23 mouse cellular contexts compared by ENCODE assay signal in genomic region chr19:23817196-23817595, GRCm38 (mm10). TPM values are rescaled to one million over a fixed set of nuclear protein-coding genes. Genes with fewer than 3 reads are reported as not detected.
DNase-seq lines count a peak whose midpoint lies in the region; ATAC-seq and TF ChIP-seq lines count a peak whose summit lies in the region.
"Had no signal": no experiment of that assay in that cellular context is flagged by ENCODE, and none has a peak within 500 bp of the region (broad histone marks: within the 10 kb centered on the region; RNA-seq: fewer than 3 reads in every experiment).

No protein-coding gene starts in this region.

- peaks cover 5% of the 10 kb centered on the region; the same call in 1 of the 2 replicates for H3K4me1 ChIP-seq in heart, embryonic 12.5 days (replicated peaks)
- H3K4me1 ChIP-seq in hindbrain, embryonic 16.5 days (ENCODE audit: control insufficient read depth, insufficient read depth, low read depth, low read length) = no peaks in the 10 kb centered on the region
- H3K4me1 ChIP-seq in hindbrain, postnatal 0 days (ENCODE audit: insufficient read depth, low read length) = no peaks in the 10 kb centered on the region
- H3K4me1 ChIP-seq: embryonic facial prominence, embryonic 10.5 days; embryonic facial prominence, embryonic 12.5 days; forebrain, embryonic 15.5 days had no signal

- no peak for ATAC-seq in heart, embryonic 12.5 days (ENCODE audit: insufficient number of reproducible peaks, low FRiP score)
- peak; percentile 3; the same call in 1 of the 2 replicates for ATAC-seq in hindbrain, embryonic 16.5 days
- ATAC-seq in hindbrain, postnatal 0 days = no peak; the same call in 1 of the 2 replicates
- ATAC-seq: activated CD4-positive, CD25-positive, alpha-beta regulatory T cell, adult 4 months; forebrain, embryonic 13.5 days; forebrain, embryonic 15.5 days; forebrain, postnatal 0 days; Patski had no signal

- no peak for TF ChIP-seq CTCF in hindbrain, postnatal 0 days (IDR thresholded peaks at IDR 0.05; ENCODE audit: low read depth)

- no peaks in the 10 kb centered on the region for H3K27me3 ChIP-seq in heart, embryonic 12.5 days (replicated peaks)
- H3K27me3 ChIP-seq in hindbrain, embryonic 16.5 days (replicated peaks; ENCODE audit: control insufficient read depth, insufficient read depth, low read length) = no peaks in the 10 kb centered on the region
- H3K27me3 ChIP-seq in hindbrain, postnatal 0 days (ENCODE audit: insufficient read depth, low read length) = no peaks in the 10 kb centered on the region
- H3K27me3 ChIP-seq: embryonic facial prominence, embryonic 12.5 days; forebrain, embryonic 13.5 days; forebrain, embryonic 15.5 days had no signal

- H3K4me3 ChIP-seq in heart, embryonic 12.5 days = no peak overlapping the region
- no peak overlapping the region for H3K4me3 ChIP-seq in hindbrain, embryonic 16.5 days (ENCODE audit: low read length)
- H3K4me3 ChIP-seq in hindbrain, postnatal 0 days (ENCODE audit: low read length) = no peak overlapping the region
- H3K4me3 ChIP-seq: embryonic facial prominence, embryonic 10.5 days; embryonic facial prominence, embryonic 12.5 days; forebrain, embryonic 13.5 days; forebrain, embryonic 15.5 days had no signal

- H3K9me3 ChIP-seq in heart, embryonic 12.5 days (replicated peaks) = no peaks in the 10 kb centered on the region
- no peaks in the 10 kb centered on the region for H3K9me3 ChIP-seq in hindbrain, embryonic 16.5 days (ENCODE audit: control insufficient read depth, low read length)
- no peaks in the 10 kb centered on the region for H3K9me3 ChIP-seq in hindbrain, postnatal 0 days (ENCODE audit: low read length)
- H3K9me3 ChIP-seq: embryonic facial prominence, embryonic 10.5 days; embryonic facial prominence, embryonic 12.5 days; forebrain, embryonic 13.5 days; forebrain, embryonic 15.5 days; G1E had no signal

- no peak overlapping the region for H3K9ac ChIP-seq in heart, embryonic 12.5 days
- no peak overlapping the region for H3K9ac ChIP-seq in hindbrain, embryonic 16.5 days (ENCODE audit: low read depth, low read length)
- no peak overlapping the region for H3K9ac ChIP-seq in hindbrain, postnatal 0 days (replicated peaks; ENCODE audit: low read length)
- H3K9ac ChIP-seq: embryonic facial prominence, embryonic 12.5 days; forebrain, embryonic 13.5 days; forebrain, embryonic 15.5 days; forebrain, postnatal 0 days had no signal

- 55% methylated on average over 6 of the region's 6 CpGs for WGBS in heart, embryonic 12.5 days
- 75% methylated on average over 6 of the region's 6 CpGs for WGBS in hindbrain, embryonic 16.5 days
- WGBS in hindbrain, postnatal 0 days = 79% methylated on average over 6 of the region's 6 CpGs

- H3K27ac ChIP-seq in heart, embryonic 12.5 days (ENCODE audit: poor library complexity, severe bottlenecking) = no peak overlapping the region
- H3K27ac ChIP-seq in hindbrain, embryonic 16.5 days (ENCODE audit: low read depth, low read length) = no peak overlapping the region
- no peak overlapping the region for H3K27ac ChIP-seq in hindbrain, postnatal 0 days
- H3K27ac ChIP-seq: embryonic facial prominence, embryonic 10.5 days; embryonic facial prominence, embryonic 12.5 days; forebrain, embryonic 13.5 days; forebrain, embryonic 15.5 days had no signal

- peak; percentile 24 for DNase-seq in heart, adult 11 months
- no peak for DNase-seq in hindbrain, postnatal 0 days (ENCODE audit: low spot score)
- DNase-seq in 3T3-L1 (ENCODE audit: low read depth, low spot score) (peak; percentile 53), R1 (ENCODE audit: low read depth, low spot score) (peak; percentile 51)
- no peak for DNase-seq in cerebellum, postnatal 10 days
- no peak for DNase-seq in adrenal gland, postnatal 36 days
- DNase-seq: adrenal gland, adult 8-10 months; adrenal gland, postnatal 14 days; cerebellum, adult 11 months; cerebellum, adult 18-20 months; cerebellum, adult 8-10 months; cerebellum, adult 9-11 months; cerebellum, postnatal 25 days; forebrain, postnatal 0 days had no signal

- no peak overlapping the region for H3K4me2 ChIP-seq in heart, embryonic 12.5 days
- H3K4me2 ChIP-seq in hindbrain, embryonic 16.5 days (ENCODE audit: low read length) = no peak overlapping the region
- H3K4me2 ChIP-seq in hindbrain, postnatal 0 days (ENCODE audit: low read depth, low read length) = no peak overlapping the region
- H3K4me2 ChIP-seq: embryonic facial prominence, embryonic 12.5 days; forebrain, embryonic 13.5 days; forebrain, embryonic 15.5 days had no signal

- no peaks in the 10 kb centered on the region for H3K36me3 ChIP-seq in heart, embryonic 12.5 days
- H3K36me3 ChIP-seq in hindbrain, embryonic 16.5 days (ENCODE audit: control insufficient read depth, insufficient read depth, low read length) = no peaks in the 10 kb centered on the region
- H3K36me3 ChIP-seq in hindbrain, postnatal 0 days (ENCODE audit: insufficient read depth, low read length) = no peaks in the 10 kb centered on the region
- H3K36me3 ChIP-seq: embryonic facial prominence, embryonic 10.5 days; embryonic facial prominence, embryonic 12.5 days; forebrain, embryonic 15.5 days; G1E had no signal

RNA-seq across cellular contexts. Expression of gene Apba1, which starts 58.5 kb away (rescaled TPM):
- polyA plus RNA-seq in heart, embryonic 12.5 days (2016; fragmentation: Nextera tagmentation; extraction: Ambion mirVana) = 0.49 and 0.51 TPM in 2 replicates
- 12.7 and 13.3 TPM in 2 replicates for polyA plus RNA-seq in hindbrain, embryonic 16.5 days (2015; fragmentation: Nextera tagmentation; extraction: Ambion mirVana)
- 173 and 180 TPM in 2 replicates for total RNA-seq in hindbrain, postnatal 0 days (2014; rRNA removed)
- polyA plus RNA-seq in hindbrain, postnatal 0 days (2015; fragmentation: Nextera tagmentation; extraction: Ambion mirVana) = 13.8 and 15.5 TPM in 2 replicates
- 1 to 10 TPM; 3.1 to 3.9 TPM for total RNA-seq in adrenal gland, postnatal 36 days (2021)
- polyA plus RNA-seq: activated CD4-positive, CD25-positive, alpha-beta regulatory T cell, adult 4 months; G1E had no signal

Comparison
In these comparisons a context has a peak if more than half of its experiments do, and no peak if none do; other contexts are left out.
1. DNase-seq: peak in heart, adult 11 months (single experiment), 3T3-L1 (single experiment) and R1 (single experiment); none in hindbrain, postnatal 0 days (single experiment), cerebellum, postnatal 10 days (0 of 2) and adrenal gland, postnatal 36 days (0 of 2).